Mouse (Mus musculus) forebrain, embryonic 13.5 days (tissue): ENCODE data around the gene Zfp429. TPM values are rescaled to one million over a fixed set of nuclear protein-coding genes. Genes with fewer than 3 reads are reported as not detected.
A peak's percentile ranks its signal among the peaks of the same experiment; 100 is the strongest.
"Not testable (repeated sequence)": the region's sequence is repeated elsewhere in the genome, so short reads cannot be mapped to it uniquely, and the experiment has no call there.

Experiments used
- ATAC-seq: fragments of 200-750 bp; cut with Nextera tagmentation; 2 replicates; pipeline ENCODE4 v1.8.0; 2017
- H3K27ac ChIP-seq: fragments of 300-500 bp; sonication (generic); 2 replicates; pipeline ENCODE4 v1.5.1; 2015; ENCODE audit warnings: inconsistent platforms, mild to moderate bottlenecking, moderate library complexity
- H3K27me3 ChIP-seq: fragments of 300-500 bp; sonication (generic); 2 replicates; pipeline ENCODE4 v1.6.1; 2015; ENCODE audit warnings: mild to moderate bottlenecking, inconsistent platforms
- H3K36me3 ChIP-seq: fragments of 300-500 bp; sonication (generic); 2 replicates; pipeline ENCODE4 v1.6.1; 2015; ENCODE audit warnings: mild to moderate bottlenecking, inconsistent platforms; ENCODE audit not compliant: poor library complexity, severe bottlenecking
- H3K4me1 ChIP-seq: fragments of 300-500 bp; sonication (generic); 2 replicates; pipeline ENCODE4 v1.6.1; 2015; ENCODE audit warnings: inconsistent platforms
- H3K4me2 ChIP-seq: fragments of 300-500 bp; sonication (generic); 2 replicates; pipeline ENCODE4 v1.6.1; 2015; ENCODE audit warnings: inconsistent platforms, mild to moderate bottlenecking, moderate library complexity
- H3K4me3 ChIP-seq: fragments of 300-500 bp; sonication (generic); 2 replicates; pipeline ENCODE4 v1.5.1; 2015; ENCODE audit warnings: mild to moderate bottlenecking, inconsistent platforms
- H3K9ac ChIP-seq: fragments of 300-500 bp; sonication (generic); 2 replicates; pipeline ENCODE4 v1.6.1; 2015; ENCODE audit warnings: mild to moderate bottlenecking, inconsistent platforms
- H3K9me3 ChIP-seq: fragments of 300-500 bp; sonication (generic); replicated peaks from 2 replicates; pipeline ENCODE4 v1.6.1; 2016; ENCODE audit warnings: inconsistent platforms
- WGBS: fragments of 180-500 bp; shearing (Covaris S2); methylation state at CpG from one replicate; pipeline ENCODE4 v1.1.7; 2015; 5-methylcytosine and 5-hydroxymethylcytosine counted together
- polyA plus RNA-seq: library from polyadenylated mRNA; unstranded; fragments of >200 nt; fragmentation: Nextera tagmentation; extraction: Ambion mirVana; gene quantifications from 2 replicates; pipeline ENCODE4 v1.2.1, GENCODE M21; 2015

Zfp429 gene
- polyA plus RNA-seq = 3.2 and 5.2 TPM in 2 replicates

DNA sequence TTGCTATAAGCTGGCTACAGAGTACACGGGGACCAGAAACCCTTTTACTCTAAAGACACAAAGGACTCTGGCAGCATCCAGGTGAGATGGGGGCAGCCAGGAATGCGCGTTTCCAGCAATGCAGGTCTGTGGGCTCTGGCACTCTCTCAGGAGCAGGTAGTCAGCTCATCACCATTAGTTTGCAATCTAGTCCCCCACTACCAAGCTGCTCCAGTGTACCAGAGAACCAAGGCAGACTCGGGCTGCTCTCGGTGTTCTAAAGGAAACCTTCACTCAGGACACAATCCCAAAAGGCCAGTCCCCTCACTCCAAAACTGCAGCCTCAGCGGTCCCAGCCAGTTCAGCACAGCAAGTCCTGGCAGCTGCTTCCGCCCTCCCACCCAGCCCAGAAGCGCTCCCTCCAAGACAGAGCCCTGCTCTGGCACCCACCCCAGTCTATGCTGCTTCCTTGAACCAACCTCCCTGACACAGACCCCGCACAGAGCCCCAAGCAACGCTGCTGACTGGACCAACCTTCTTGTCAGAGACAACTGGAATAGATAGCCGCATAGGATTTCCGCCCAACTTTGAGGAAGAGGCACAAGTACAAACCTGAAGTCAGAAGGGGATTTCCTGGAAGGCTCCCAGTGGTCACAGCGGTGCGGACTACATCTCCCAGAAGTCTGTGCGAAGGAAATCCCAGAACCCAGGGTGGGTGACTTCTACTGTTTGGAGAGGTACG is at the start of gene Zfp429:
Gene Zfp429 (minus strand): TSS at position 637 of the 721 bp plus-strand sequence.
- not testable (repeated sequence) for H3K4me1 ChIP-seq, H3K27me3 ChIP-seq, H3K9me3 ChIP-seq, H3K27ac ChIP-seq, H3K36me3 ChIP-seq
- peak within 1 kb of the TSS; percentile 60 for H3K4me3 ChIP-seq
- peak; percentile 96 for ATAC-seq
- H3K4me2 ChIP-seq = peak within 1 kb of the TSS; percentile 59
- peak within 1 kb of the TSS; percentile 51; the same call in 1 of the 2 replicates for H3K9ac ChIP-seq
- WGBS = 4% methylated on average over 16 of the region's 16 CpGs

DNA sequence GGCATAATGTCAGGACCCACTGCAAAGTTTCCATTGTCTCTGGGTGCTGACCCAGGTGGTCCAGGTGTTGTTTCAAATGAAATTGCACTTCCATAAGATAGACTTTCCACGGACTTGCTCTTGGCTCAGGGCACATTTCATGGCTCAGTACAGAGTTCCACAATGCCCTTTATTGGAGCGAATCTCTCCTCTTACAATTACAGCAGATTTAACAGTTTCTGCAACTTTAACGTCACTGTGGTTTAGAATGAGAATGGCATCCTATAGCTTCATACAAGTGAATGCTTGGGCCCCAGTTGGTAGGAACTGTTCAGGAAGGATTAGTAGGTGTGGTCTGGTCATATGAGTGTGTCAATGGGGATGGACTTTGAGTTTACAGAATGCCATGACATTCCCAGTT is 37.5 kb upstream of the Zfp429 start:
- not testable (repeated sequence) for H3K9me3 ChIP-seq, H3K4me3 ChIP-seq, H3K9ac ChIP-seq, ATAC-seq, H3K27me3 ChIP-seq, H3K27ac ChIP-seq, H3K4me1 ChIP-seq, H3K36me3 ChIP-seq, H3K4me2 ChIP-seq
- 83% methylated on average over 1 of the region's 3 CpGs for WGBS

DNA sequence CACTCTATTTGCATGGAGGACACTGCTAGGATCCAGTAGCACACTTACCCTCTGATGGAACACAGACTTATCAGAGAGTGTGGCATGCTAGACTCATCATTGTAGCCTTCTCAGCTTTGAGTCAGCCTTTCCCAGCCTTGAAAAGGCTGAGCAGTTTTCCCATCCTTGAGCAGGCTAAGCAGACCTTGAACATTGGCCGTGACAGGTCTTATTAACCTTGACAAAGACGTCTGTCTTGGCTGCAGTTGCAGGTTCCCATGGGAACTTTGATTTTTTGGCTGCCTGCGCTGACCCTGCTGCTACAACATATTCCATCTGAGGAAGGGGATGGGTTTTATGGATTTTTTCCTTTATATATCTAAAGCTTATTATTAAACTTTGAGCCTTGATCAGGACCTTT is 28.5 kb upstream of the Zfp429 start:
- no peak overlapping the region for H3K4me2 ChIP-seq
- H3K4me1 ChIP-seq = no peaks in the 10 kb centered on the region
- no peak overlapping the region for H3K9ac ChIP-seq
- no peak for ATAC-seq
- no peaks in the 10 kb centered on the region for H3K27me3 ChIP-seq
- no peaks in the 10 kb centered on the region for H3K36me3 ChIP-seq
- no peak overlapping the region for H3K27ac ChIP-seq
- H3K4me3 ChIP-seq = no peak overlapping the region
- 77% methylated on average over 3 of the region's 3 CpGs for WGBS
- no peaks in the 10 kb centered on the region for H3K9me3 ChIP-seq

DNA sequence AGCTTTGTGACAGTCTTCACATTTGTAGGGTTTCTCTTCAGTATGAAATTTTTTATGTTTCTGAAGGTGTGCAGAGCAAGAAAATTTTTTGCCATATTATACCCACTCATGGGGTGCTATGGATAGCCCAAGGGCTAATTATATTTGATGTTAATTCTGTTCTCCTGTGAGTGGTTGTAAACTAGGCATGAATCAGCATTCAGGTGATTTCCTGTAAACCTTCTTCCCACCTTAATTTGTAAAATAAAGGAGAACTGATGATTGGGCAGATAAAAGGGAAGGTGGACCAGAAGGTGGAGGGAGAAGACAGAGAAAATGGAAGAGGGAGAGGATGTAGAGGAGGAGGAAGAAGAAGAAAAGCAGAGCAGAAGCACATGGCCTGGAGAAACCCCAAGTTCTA is 26.1 kb upstream of the Zfp429 start:
- H3K27me3 ChIP-seq, H3K9me3 ChIP-seq, H3K27ac ChIP-seq, H3K9ac ChIP-seq, H3K36me3 ChIP-seq, H3K4me3 ChIP-seq, H3K4me1 ChIP-seq, H3K4me2 ChIP-seq, ATAC-seq: not testable (repeated sequence)

DNA sequence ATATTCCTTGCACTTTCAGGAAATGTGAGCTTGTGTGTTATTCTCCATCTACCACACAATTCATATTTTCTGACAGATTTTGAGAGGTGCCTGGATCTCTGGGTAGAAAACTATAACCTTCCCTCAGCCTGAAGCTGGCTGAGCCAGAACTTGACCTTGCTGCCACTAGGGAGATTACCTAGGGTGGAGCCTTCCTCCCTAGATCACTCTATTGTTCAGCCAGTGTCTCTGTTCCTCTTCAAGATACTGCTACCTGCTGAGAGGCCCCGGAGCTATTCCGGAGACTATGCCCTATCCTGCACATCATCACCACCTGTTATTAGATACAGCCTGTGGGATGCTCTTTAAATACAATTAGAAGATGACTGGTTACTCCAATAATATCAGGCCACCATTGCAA is 22.9 kb upstream of the Zfp429 start:
- H3K4me2 ChIP-seq, H3K4me3 ChIP-seq, H3K27me3 ChIP-seq, H3K36me3 ChIP-seq, H3K27ac ChIP-seq, H3K9ac ChIP-seq, ATAC-seq, H3K9me3 ChIP-seq, H3K4me1 ChIP-seq: not testable (repeated sequence)
- 83% methylated on average over 2 of the region's 2 CpGs for WGBS

DNA sequence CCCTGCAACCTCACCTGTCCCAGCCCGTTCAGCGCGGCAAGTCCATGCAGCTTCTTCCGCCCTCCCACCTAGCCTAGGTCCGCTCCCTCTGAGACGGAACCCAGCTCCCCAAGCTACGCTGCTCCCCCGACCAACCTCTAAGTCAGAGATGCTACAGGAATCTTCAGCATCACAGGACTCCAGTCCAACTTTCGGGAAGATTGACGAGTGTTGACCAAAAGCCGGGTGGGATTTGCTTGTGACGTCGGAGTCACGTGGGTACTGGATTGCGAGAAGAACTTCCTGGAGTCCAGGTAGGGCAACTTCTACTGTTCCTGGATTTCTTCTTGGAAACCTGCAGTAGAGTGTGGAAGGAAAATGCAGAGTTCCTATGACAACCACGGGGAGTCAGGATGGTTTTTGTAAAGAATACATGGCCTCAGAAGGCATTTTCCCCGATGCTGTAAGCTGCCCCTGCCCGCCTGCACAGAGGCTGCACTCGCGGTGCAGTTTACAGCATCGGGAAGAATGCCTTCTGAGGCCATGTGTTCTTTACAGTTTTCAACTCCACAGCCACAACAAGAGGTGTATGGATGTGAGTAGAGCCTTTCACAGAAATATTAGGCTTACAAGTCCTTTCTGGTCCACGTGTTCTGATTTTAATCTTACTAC is 21.7 kb upstream of the Zfp429 start, which contains the start of gene Zfp459:
Gene Zfp459 (minus strand): TSS at position 212 of the 651 bp plus-strand sequence.
- H3K27me3 ChIP-seq = peaks cover 2% of the 10 kb centered on the region; the same call in 1 of the 2 replicates
- peak within 1 kb of the TSS; percentile 66 for H3K9ac ChIP-seq
- peak within 1 kb of the TSS; percentile 59 for H3K4me3 ChIP-seq
- peaks cover 6% of the 10 kb centered on the region for H3K4me1 ChIP-seq
- no peaks in the 10 kb centered on the region for H3K9me3 ChIP-seq
- H3K4me2 ChIP-seq = peak within 1 kb of the TSS; percentile 81
- no peaks in the 10 kb centered on the region for H3K36me3 ChIP-seq
- no peak within 1 kb of the TSS for H3K27ac ChIP-seq
- WGBS = 2% methylated on average over 22 of the region's 22 CpGs
- peak; percentile 90 for ATAC-seq

DNA sequence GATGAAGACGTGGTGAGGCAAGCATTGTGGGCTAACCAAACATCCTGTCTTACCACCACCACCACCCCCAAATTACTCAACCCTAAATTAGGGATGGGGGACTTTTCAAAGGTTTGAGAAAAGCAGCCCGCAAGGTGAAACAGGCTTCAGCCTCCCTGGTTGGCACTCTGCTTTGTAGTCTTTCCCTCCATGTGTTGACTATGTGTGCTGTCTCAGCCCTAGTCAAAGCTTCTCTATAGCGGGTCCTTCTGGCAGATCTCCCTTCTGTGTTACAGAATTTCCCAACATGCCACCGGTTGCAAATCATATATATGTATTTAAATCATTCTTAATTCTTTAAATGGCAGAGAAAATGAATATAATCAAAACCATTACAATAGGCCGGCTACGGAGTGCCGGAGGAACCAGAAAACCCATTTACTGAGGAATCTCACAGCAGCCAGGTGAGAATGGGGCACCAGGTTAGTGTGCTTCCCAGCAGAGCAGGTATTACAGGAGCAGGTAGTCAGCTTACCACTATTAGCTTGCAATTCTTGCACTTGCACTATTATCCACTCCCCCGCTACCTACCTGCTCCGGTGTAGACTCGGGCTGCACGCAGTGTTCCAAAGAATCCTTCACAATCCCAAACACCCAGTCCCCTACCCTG is 21.1 kb upstream of the Zfp429 start:
- H3K9ac ChIP-seq = peak overlapping the region; percentile 66
- peak overlapping the region; percentile 59 for H3K4me3 ChIP-seq
- no peaks in the 10 kb centered on the region for H3K9me3 ChIP-seq
- 36% methylated on average over 11 of the region's 11 CpGs for WGBS
- no peaks in the 10 kb centered on the region for H3K36me3 ChIP-seq
- peaks cover 6% of the 10 kb centered on the region for H3K4me1 ChIP-seq
- H3K27ac ChIP-seq = no peak overlapping the region
- H3K27me3 ChIP-seq = peaks cover 2% of the 10 kb centered on the region; the same call in 1 of the 2 replicates
- peak overlapping the region; percentile 81 for H3K4me2 ChIP-seq
- ATAC-seq = no peak

DNA sequence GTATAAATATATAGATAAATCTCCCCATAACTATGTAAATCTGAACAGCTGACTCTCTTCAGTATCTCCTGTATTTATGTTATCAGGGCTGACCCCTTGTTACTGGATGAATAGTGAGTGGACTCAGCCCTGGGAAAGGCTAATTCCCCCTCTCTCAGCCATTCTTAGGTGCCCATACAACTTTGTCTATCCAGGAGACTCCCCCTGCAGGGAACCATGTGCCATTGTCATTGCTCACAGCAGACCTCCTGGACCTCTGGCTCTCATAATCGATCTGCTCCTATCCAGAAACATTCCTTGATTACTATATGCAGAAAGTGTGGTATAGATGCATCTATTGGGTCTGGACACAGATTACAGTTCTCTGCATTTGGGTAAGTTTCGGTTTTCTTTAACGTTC is 17.2 kb upstream of the Zfp429 start:
- no peaks in the 10 kb centered on the region for H3K27me3 ChIP-seq
- H3K9ac ChIP-seq = no peak overlapping the region
- peaks cover 6% of the 10 kb centered on the region for H3K4me1 ChIP-seq
- H3K9me3 ChIP-seq = no peaks in the 10 kb centered on the region
- H3K4me3 ChIP-seq = no peak overlapping the region
- WGBS = 92% methylated on average over 3 of the region's 3 CpGs
- H3K4me2 ChIP-seq = no peak overlapping the region
- no peak overlapping the region for H3K27ac ChIP-seq
- ATAC-seq = no peak
- no peaks in the 10 kb centered on the region for H3K36me3 ChIP-seq

DNA sequence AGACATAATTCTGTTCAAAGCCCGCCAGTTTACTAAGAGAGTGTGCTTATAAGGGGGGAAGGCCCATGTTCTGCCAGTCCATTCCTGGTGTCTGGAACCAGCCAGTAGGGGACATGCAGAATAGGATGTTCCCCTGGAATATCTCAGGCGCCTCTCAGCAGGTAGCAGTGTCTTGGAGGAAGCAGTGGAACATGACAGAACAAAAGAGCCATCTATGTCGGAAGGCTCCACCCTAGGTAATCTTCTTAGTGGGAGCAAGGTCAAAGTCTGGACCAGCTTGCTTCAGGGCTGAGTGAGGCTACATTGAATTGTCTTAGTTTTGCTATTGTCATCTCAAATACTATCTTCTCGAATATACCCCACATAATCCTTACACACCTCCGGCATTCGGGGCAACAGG is 16.1 kb upstream of the Zfp429 start:
- ATAC-seq = no peak
- no peak overlapping the region for H3K4me3 ChIP-seq
- no peak overlapping the region for H3K9ac ChIP-seq
- no peak overlapping the region for H3K4me2 ChIP-seq
- H3K9me3 ChIP-seq = no peaks in the 10 kb centered on the region
- no peak overlapping the region for H3K27ac ChIP-seq
- no peaks in the 10 kb centered on the region for H3K27me3 ChIP-seq
- peaks cover 3% of the 10 kb centered on the region for H3K4me1 ChIP-seq
- WGBS = 87% methylated on average over 6 of the region's 6 CpGs
- H3K36me3 ChIP-seq = no peaks in the 10 kb centered on the region

DNA sequence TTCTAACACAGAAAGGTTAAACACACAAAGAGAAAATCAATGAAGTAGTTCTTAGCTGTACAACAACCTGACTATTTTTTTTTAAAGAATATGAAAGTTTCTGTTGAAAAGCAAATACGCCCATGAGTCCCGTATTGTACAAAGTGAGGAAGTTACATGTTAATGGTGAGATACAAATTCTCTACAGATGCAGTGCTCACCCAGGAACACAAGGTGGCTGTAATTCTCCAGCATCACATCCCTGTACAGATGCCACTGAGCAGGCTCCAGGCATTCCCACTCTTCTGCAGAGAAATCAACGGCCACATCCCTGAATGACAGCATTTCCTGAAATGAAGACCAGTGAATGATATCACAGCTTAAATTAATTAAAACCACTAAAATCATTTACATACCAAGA is 14.0 kb upstream of the Zfp429 start:
- ATAC-seq, H3K4me3 ChIP-seq, H3K4me2 ChIP-seq, H3K27me3 ChIP-seq, H3K36me3 ChIP-seq, H3K9me3 ChIP-seq, H3K4me1 ChIP-seq, H3K9ac ChIP-seq, H3K27ac ChIP-seq: not testable (repeated sequence)
- WGBS = 82% methylated on average over 3 of the region's 3 CpGs

DNA sequence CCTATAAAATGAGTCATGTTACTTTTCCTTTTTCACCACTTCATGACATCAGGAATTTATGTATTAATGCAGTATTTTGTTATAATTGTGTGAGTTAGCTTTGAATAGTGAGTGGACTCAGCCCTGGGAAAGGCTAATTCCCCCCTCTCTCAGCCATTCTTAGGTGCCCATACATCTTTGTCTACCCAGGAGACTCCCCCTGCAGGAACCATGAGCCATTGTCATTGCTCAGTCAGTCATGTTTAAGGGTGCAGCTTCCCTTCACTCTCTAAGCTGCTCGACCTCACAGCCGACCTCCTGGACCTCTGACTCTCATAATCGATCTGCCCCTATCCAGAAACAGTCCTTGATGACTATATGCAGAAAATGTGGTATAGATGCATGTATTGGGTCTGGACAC is 23.4 kb downstream of the Zfp429 start:
- H3K27ac ChIP-seq, H3K36me3 ChIP-seq, H3K9ac ChIP-seq, H3K4me2 ChIP-seq, H3K27me3 ChIP-seq, H3K4me1 ChIP-seq, H3K4me3 ChIP-seq, H3K9me3 ChIP-seq: not testable (repeated sequence)
- WGBS = 48% methylated on average over 3 of the region's 3 CpGs
- ATAC-seq = 0 out of 2 replicates have a peak, but pooled peaks have one; percentile 27

DNA sequence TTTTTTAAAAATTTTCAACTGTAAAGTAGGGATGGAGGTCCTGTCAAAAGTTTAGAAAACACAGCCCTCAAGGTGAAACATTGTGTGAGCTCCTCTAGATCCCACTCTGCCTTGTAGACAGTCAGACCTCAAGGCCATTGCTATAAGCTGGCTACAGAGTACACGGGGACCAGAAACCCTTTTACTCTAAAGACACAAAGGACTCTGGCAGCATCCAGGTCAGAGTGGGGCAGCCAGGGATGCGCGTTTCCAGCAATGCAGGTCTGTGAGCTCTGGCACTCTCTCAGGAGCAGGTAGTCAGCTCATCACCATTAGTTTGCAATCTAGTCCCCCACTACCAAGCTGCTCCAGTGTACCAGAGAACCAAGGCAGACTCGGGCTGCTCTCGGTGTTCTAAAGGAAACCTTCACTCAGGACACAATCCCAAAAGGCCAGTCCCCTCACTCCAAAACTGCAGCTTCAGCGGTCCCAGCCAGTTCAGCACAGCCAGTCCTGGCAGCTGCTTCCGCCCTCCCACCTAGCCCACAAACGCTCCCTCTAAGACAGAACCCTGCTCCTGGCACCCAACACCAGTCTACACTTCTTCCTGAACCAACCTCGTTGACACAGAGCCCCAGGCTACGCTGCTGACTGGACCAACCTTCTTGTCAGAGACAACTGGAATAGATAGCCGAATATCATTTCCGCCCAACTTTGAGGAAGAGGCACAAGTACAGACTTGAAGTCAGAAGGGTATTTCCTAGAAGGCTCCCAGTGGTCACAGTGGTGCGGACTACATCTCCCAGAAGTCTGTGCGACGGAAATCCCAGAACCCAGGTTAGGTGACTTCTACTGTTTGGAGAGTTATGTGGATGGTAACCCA is 24.3 kb downstream of the Zfp429 start, which contains the start of the genes Gm28041 and Zfp456:
Gene Gm28041 (minus strand): TSS at position 684 of the 862 bp plus-strand sequence.
Gene Zfp456 (minus strand): TSS at position 761 of the 862 bp plus-strand sequence.
- H3K36me3 ChIP-seq, H3K9ac ChIP-seq, H3K4me1 ChIP-seq, H3K9me3 ChIP-seq, H3K27ac ChIP-seq, H3K27me3 ChIP-seq: not testable (repeated sequence)
- peak within 1 kb of the TSS; percentile 56 for H3K4me2 ChIP-seq
- ATAC-seq = peak; percentile 91
- peak within 1 kb of the TSS; percentile 36 for H3K4me3 ChIP-seq
- WGBS = 23% methylated on average over 15 of the region's 15 CpGs
